Mouse (Mus musculus) frontal cortex, adult 2 months (tissue): Measurements from ENCODE around the gene Rplp2. TPM values are rescaled to one million over a fixed set of nuclear protein-coding genes. Genes with fewer than 3 reads are reported as not detected.
"Not testable (repeated sequence)": the region's sequence is repeated elsewhere in the genome, so short reads cannot be mapped to it uniquely, and the experiment has no call there.

ENCODE experiments used
- DNase-seq, 2 experiments: peaks; one replicate each; pipeline ENCODE4 v3.0.0; 2022; ENCODE audit warnings: low spot score in 1 of 2; ENCODE audit errors: extremely low spot score in 1 of 2
- polyA plus RNA-seq: library from polyadenylated mRNA; depleted of rRNA; stranded (reverse); fragments of >200 nt; gene quantifications from 2 replicates; pipeline ENCODE4 v1.2.3, GENCODE M21; 2012

Rplp2 gene
- polyA plus RNA-seq, 1 experiment: 556 TPM

- no peak for DNase-seq
Observed at GRCm38 (mm10) chr7:141443081-141443821, 3.9 kb upstream of the Rplp2 start.

GRCm38 (mm10) chr7:141443828-141444237 lies 3.3 kb upstream of the Rplp2 start, which contains the start of gene Pidd1:
TSS of gene Pidd1 (minus strand) at chr7:141444025.
- DNase-seq: no peak

- DNase-seq: not testable (repeated sequence)
Observed at GRCm38 (mm10) chr7:141446374-141446773, 796 bp upstream of the Rplp2 start.

GRCm38 (mm10) chr7:141451928-141452327 lies 4.8 kb downstream of the Rplp2 start:
- no peak for DNase-seq

- no peak for DNase-seq
Observed at GRCm38 (mm10) chr7:141453636-141454035, 6.5 kb downstream of the Rplp2 start.

GRCm38 (mm10) chr7:141454967-141455551 lies 7.9 kb downstream of the Rplp2 start, which contains the start of gene Pnpla2:
TSS of gene Pnpla2 (plus strand) at chr7:141455198.
- DNase-seq: peak; percentile 82 to 93

GRCm38 (mm10) chr7:141455610-141456314 lies 8.6 kb downstream of the Rplp2 start:
- DNase-seq: no peak

GRCm38 (mm10) chr7:141456739-141457138 lies 9.6 kb downstream of the Rplp2 start:
- DNase-seq: no peak

- DNase-seq: no peak
Observed at GRCm38 (mm10) chr7:141457236-141457635, 10.1 kb downstream of the Rplp2 start.

- DNase-seq: no peak
Observed at GRCm38 (mm10) chr7:141457986-141458660, 11.0 kb downstream of the Rplp2 start.

GRCm38 (mm10) chr7:141458661-141459060 lies 11.5 kb downstream of the Rplp2 start:
- no peak for DNase-seq

GRCm38 (mm10) chr7:141459301-141459711 lies 12.1 kb downstream of the Rplp2 start:
- DNase-seq: no peak

GRCm38 (mm10) chr7:141460001-141460390 lies 12.8 kb downstream of the Rplp2 start:
- no peak for DNase-seq

- no peak for DNase-seq
Observed at GRCm38 (mm10) chr7:141460391-141461113, 13.4 kb downstream of the Rplp2 start, which contains the start of gene Cracr2b. TSS of gene Cracr2b (plus strand) at chr7:141461094.

- no peak for DNase-seq
Observed at GRCm38 (mm10) chr7:141461521-141462332, 14.6 kb downstream of the Rplp2 start.

- no peak for DNase-seq
Observed at GRCm38 (mm10) chr7:141462333-141462821, 15.2 kb downstream of the Rplp2 start.

- no peak for DNase-seq
Observed at GRCm38 (mm10) chr7:141463824-141464602, 16.8 kb downstream of the Rplp2 start.

GRCm38 (mm10) chr7:141464603-141465201 lies 17.5 kb downstream of the Rplp2 start:
- DNase-seq: no peak
